Mouse (Mus musculus) limb, embryonic 14.5 days (tissue): ENCODE results near the gene Otulin. TPM values are rescaled to one million over a fixed set of nuclear protein-coding genes. Genes with fewer than 3 reads are reported as not detected.

Source experiments
- ATAC-seq: fragments of 200-750 bp; cut with Nextera tagmentation; 2 replicates; pipeline ENCODE4 v1.8.0; 2017; ENCODE audit warnings: low read depth, moderate number of reproducible peaks, moderate TSS enrichment; ENCODE audit not compliant: low FRiP score
- DNase-seq: peaks from one replicate; pipeline ENCODE4 v3.0.0-alpha.2; 2015; ENCODE audit warnings: low spot score
- H3K27ac ChIP-seq: fragments of 300-500 bp; sonication (generic); replicated peaks from 2 replicates; pipeline ENCODE4 v1.5.1; 2014; ENCODE audit warnings: low read depth, mild to moderate bottlenecking, low read length, moderate library complexity, mixed read lengths
- H3K27me3 ChIP-seq: fragments of 300-500 bp; sonication (generic); 2 replicates; pipeline ENCODE4 v1.6.1; 2014; ENCODE audit warnings: low read length, mixed read lengths; ENCODE audit not compliant: control insufficient read depth, insufficient read depth
- H3K36me3 ChIP-seq: fragments of 300-500 bp; sonication (generic); 2 replicates; pipeline ENCODE4 v1.6.1; 2014; ENCODE audit warnings: mild to moderate bottlenecking, low read length, moderate library complexity, mixed read lengths; ENCODE audit not compliant: control insufficient read depth, insufficient read depth
- H3K4me1 ChIP-seq: fragments of 300-500 bp; sonication (generic); 2 replicates; pipeline ENCODE4 v1.6.1; 2014; ENCODE audit warnings: antibody characterized with exemption, low read length, mixed read lengths; ENCODE audit not compliant: control insufficient read depth, insufficient read depth
- H3K4me2 ChIP-seq: fragments of 300-500 bp; sonication (generic); replicated peaks from 2 replicates; pipeline ENCODE4 v1.6.1; 2014; ENCODE audit warnings: low read depth, mild to moderate bottlenecking, low read length, moderate library complexity; ENCODE audit not compliant: severe bottlenecking
- H3K4me3 ChIP-seq: fragments of 300-500 bp; sonication (generic); replicated peaks from 2 replicates; pipeline ENCODE4 v1.5.1; 2014; ENCODE audit warnings: low read length
- H3K9ac ChIP-seq: fragments of 300-500 bp; sonication (generic); 2 replicates; pipeline ENCODE4 v1.6.1; 2014; ENCODE audit warnings: mild to moderate bottlenecking, low read depth, low read length, moderate library complexity; ENCODE audit not compliant: severe bottlenecking
- H3K9me3 ChIP-seq: fragments of 300-500 bp; sonication (generic); 2 replicates; pipeline ENCODE4 v1.6.1; 2016; ENCODE audit warnings: low read length; ENCODE audit not compliant: control insufficient read depth
- POLR2A ChIP-seq: fragments of 200-500 bp; IDR thresholded peaks from 2 replicates; pipeline ENCODE4 v1.8.0; 2012; ENCODE audit warnings: inconsistent platforms, mild to moderate bottlenecking, moderate library complexity, borderline replicate concordance; ENCODE audit not compliant: insufficient read depth, insufficient read length; ENCODE audit errors: extremely low read depth
- WGBS: fragments of 180-500 bp; shearing (Covaris S2); extraction: QIAGEN DNeasy Blood & Tissue Kit; methylation state at CpG from one replicate; pipeline ENCODE4 v1.1.7; 2014; 5-methylcytosine and 5-hydroxymethylcytosine counted together
- polyA plus RNA-seq, 2 experiments: library from polyadenylated mRNA; depleted of rRNA in 1 of 2; stranded (reverse) in 1 of 2; unstranded in 1 of 2; fragments of >200 nt; fragmentation: Nextera tagmentation in 1 of 2; extraction: Ambion mirVana in 1 of 2; gene quantifications; 2 replicates each; pipeline versions ENCODE4 v1.2.1 to v1.2.3; 2012 to 2014

Otulin gene
- polyA plus RNA-seq, 2 experiments, result 25.7 to 43.0 TPM

- Histone ChIP-seq H3K27ac (no peak overlapping the region), H3K9ac (no peak overlapping the region), H3K9me3 (no peaks in the 10 kb centered on the region), H3K27me3 (no peaks in the 10 kb centered on the region), H3K4me2 (no peak overlapping the region), H3K36me3 (no peaks in the 10 kb centered on the region), H3K4me1 (no peaks in the 10 kb centered on the region), H3K4me3 (no peak overlapping the region)
- TF ChIP-seq POLR2A, result no peak
- DNase-seq (no peak), ATAC-seq (no peak)
- 95% methylated on average over 8 of the region's 8 CpGs for WGBS
Measured at GRCm38 (mm10) chr15:27646665-27647064, 16.2 kb upstream of the Otulin start.

DNA sequence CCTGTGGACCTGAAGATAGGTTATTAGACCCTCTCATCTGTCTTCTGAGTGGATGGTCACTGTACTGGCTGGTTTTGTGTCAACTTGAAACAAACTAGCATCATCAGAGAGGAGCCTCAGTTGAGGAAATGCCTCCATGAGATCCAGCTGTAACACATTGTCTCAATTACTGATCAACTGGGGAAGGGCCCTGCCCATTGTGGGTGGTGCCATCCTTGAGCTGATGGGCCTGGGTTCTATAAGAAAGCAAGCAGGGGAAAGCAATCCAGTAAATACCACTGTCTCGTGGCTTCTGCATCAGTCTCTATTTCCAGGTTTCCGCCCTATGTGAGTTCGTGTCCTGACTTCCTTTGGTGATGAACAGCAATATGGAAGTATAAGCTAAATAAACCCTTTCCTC is 14.8 kb upstream of the Otulin start:
- Histone ChIP-seq H3K9ac (no peak overlapping the region), H3K9me3 (no peaks in the 10 kb centered on the region), H3K27ac (no peak overlapping the region), H3K27me3 (no peaks in the 10 kb centered on the region), H3K4me3 (no peak overlapping the region), H3K4me1 (no peaks in the 10 kb centered on the region), H3K4me2 (no peak overlapping the region), H3K36me3 (no peaks in the 10 kb centered on the region)
- DNase-seq (no peak), ATAC-seq (no peak)
- TF ChIP-seq POLR2A, result no peak
- WGBS, result 76% methylated on average over 3 of the region's 3 CpGs

DNA sequence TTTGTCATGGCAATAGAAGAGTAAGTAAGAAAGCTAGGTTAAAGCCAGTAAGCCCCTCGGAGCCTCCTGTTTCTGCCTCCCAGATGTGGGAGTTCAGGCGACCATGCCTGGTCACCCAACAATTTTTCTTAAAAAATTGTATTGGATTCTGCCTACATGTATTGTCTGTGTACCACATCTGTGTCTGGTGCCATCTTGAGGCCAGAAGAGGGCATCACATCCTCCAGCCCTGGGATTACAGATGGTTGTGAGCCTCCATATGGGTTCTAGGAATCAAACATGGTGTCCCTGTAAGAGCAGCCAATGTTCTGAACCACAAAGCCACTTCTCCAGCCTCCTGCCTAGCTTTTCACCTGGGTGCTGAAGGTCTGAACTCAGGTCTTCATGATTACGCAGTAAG is 12.4 kb upstream of the Otulin start:
- WGBS, result 90% methylated on average over 3 of the region's 3 CpGs
- TF ChIP-seq POLR2A, result no peak
- no peak for DNase-seq

DNA sequence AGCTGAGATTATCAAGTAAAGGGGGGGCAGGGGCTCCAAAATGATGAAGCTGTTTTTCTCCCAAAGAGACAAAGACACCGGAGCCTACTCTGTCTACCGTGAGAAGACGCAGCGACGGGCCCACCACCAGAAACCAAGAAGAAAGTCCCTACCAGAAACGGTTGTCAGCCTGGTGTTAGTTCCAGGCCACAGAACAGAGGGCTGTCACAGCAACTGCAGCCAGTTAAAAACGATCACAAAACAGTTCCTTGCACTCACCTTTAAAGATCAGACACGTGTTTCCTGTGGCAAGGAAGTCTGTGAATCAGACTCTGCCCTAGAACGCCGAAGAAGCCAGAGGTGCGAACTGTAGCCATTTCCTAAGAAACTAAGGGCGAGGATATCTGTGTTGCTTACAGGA is 10.7 kb upstream of the Otulin start:
- no peak overlapping the region for H3K4me3 ChIP-seq
- no peak overlapping the region for H3K4me2 ChIP-seq
- no peaks in the 10 kb centered on the region for H3K36me3 ChIP-seq
- no peak for DNase-seq
- H3K9ac ChIP-seq, result no peak overlapping the region
- H3K27me3 ChIP-seq, result no peaks in the 10 kb centered on the region
- no peak for ATAC-seq
- TF ChIP-seq POLR2A, result no peak
- 56% methylated on average over 12 of the region's 12 CpGs for WGBS
- no peaks in the 10 kb centered on the region for H3K4me1 ChIP-seq
- H3K27ac ChIP-seq, result no peak overlapping the region
- no peaks in the 10 kb centered on the region for H3K9me3 ChIP-seq

More for the DNA sequence above, 12.4 kb upstream of the Otulin start:
- ATAC-seq, result no peak
- Histone ChIP-seq H3K4me2 (no peak overlapping the region), H3K4me3 (no peak overlapping the region), H3K27ac (no peak overlapping the region), H3K27me3 (no peaks in the 10 kb centered on the region), H3K36me3 (no peaks in the 10 kb centered on the region), H3K9ac (no peak overlapping the region), H3K9me3 (no peaks in the 10 kb centered on the region), H3K4me1 (no peaks in the 10 kb centered on the region)

- TF ChIP-seq POLR2A, result no peak
- no peak overlapping the region for H3K9ac ChIP-seq
- H3K4me3 ChIP-seq, result no peak overlapping the region
- H3K36me3 ChIP-seq, result no peaks in the 10 kb centered on the region
- peaks cover 5% of the 10 kb centered on the region for H3K4me1 ChIP-seq
- WGBS, result 79% methylated on average over 8 of the region's 8 CpGs
- no peak overlapping the region for H3K4me2 ChIP-seq
- no peaks in the 10 kb centered on the region for H3K9me3 ChIP-seq
- H3K27ac ChIP-seq, result no peak overlapping the region
- H3K27me3 ChIP-seq, result no peaks in the 10 kb centered on the region
- DNase-seq (no peak), ATAC-seq (no peak)
Measured at GRCm38 (mm10) chr15:27633941-27634900, 3.7 kb upstream of the Otulin start.
